Comparison of ENCODE assay signal across 8 mouse cellular contexts in the genomic region with DNA sequence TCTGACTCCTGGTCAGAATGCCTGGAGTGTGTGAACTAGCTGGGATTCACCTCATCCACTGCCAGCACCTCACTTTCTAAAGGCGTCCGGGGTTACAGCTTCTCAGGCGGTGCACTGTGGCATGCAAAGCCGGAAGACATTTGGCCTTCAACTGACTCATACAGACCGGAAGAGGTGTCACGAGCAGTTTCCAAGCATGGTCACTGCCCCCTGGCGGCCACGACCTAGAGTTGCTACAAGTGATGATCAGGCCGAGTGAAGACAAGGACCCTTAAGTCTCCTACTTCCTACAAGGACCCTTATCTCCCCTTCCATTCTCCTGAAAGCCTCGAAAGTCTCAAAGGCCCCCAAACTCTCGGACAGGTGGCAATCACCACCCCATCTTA. TPM values are rescaled to one million over a fixed set of nuclear protein-coding genes. Genes with fewer than 3 reads are reported as not detected.
DNase-seq lines count a peak whose midpoint lies in the region; ATAC-seq and TF ChIP-seq lines count a peak whose summit lies in the region.

No protein-coding gene starts in this region.

- H3K4me2 ChIP-seq in forebrain, embryonic 13.5 days, result peak overlapping the region; percentile 92
- peak overlapping the region; percentile 96 for H3K4me2 ChIP-seq in liver, embryonic 16.5 days (ENCODE audit: low read depth, low read length)
- peak overlapping the region; percentile 92 for H3K4me2 ChIP-seq in neural tube, embryonic 12.5 days (replicated peaks)

- H3K4me1 ChIP-seq in ES-Bruce4 (ENCODE audit: control insufficient read depth, insufficient read depth, low read length), result no peaks in the 10 kb centered on the region
- H3K4me1 ChIP-seq in forebrain, embryonic 13.5 days, result peaks cover 16% of the 10 kb centered on the region
- H3K4me1 ChIP-seq in liver, embryonic 16.5 days (ENCODE audit: control insufficient read depth, low read depth, low read length), result peaks cover 56% of the 10 kb centered on the region
- H3K4me1 ChIP-seq in neural tube, embryonic 12.5 days, result peaks cover 23% of the 10 kb centered on the region

- ATAC-seq in forebrain, embryonic 13.5 days, result peak; percentile 80
- peak; percentile 71 for ATAC-seq in liver, embryonic 16.5 days (ENCODE audit: low read depth)
- peak; percentile 71 for ATAC-seq in neural tube, embryonic 12.5 days (ENCODE audit: low FRiP score, low read depth)

- under 1% methylated on average over 11 of the region's 11 CpGs for WGBS in forebrain, embryonic 13.5 days
- WGBS in liver, embryonic 16.5 days (ENCODE audit: insufficient replicate concordance), result under 1% methylated on average over 11 of the region's 11 CpGs
- under 1% methylated on average over 11 of the region's 11 CpGs for WGBS in neural tube, embryonic 12.5 days

- TF ChIP-seq EP300 in ES-Bruce4 (IDR thresholded peaks at IDR 0.05; ENCODE audit: insufficient read depth, low read depth, low read length), result peak; percentile 25; the same call in 1 of the 2 replicates

- H3K27ac ChIP-seq in ES-Bruce4 (ENCODE audit: insufficient read depth, low read length), result peak overlapping the region; percentile 18
- H3K27ac ChIP-seq in forebrain, embryonic 13.5 days, result peak overlapping the region; percentile 86
- H3K27ac ChIP-seq in liver, embryonic 16.5 days (ENCODE audit: low read length), result peak overlapping the region; percentile 90
- H3K27ac ChIP-seq in neural tube, embryonic 12.5 days, result peak overlapping the region; percentile 85

- H3K9me3 ChIP-seq in ES-Bruce4 (replicated peaks; ENCODE audit: control insufficient read depth, insufficient read depth, low read length, poor library complexity, severe bottlenecking), result no peaks in the 10 kb centered on the region
- H3K9me3 ChIP-seq in forebrain, embryonic 13.5 days (replicated peaks), result no peaks in the 10 kb centered on the region
- H3K9me3 ChIP-seq in liver, embryonic 16.5 days (replicated peaks; ENCODE audit: control insufficient read depth, low read length), result no peaks in the 10 kb centered on the region
- H3K9me3 ChIP-seq in neural tube, embryonic 12.5 days, result no peaks in the 10 kb centered on the region

- H3K27me3 ChIP-seq in ES-Bruce4 (ENCODE audit: control insufficient read depth, insufficient read depth, low read length, poor library complexity, severe bottlenecking), result no peaks in the 10 kb centered on the region
- H3K27me3 ChIP-seq in forebrain, embryonic 13.5 days, result no peaks in the 10 kb centered on the region
- H3K27me3 ChIP-seq in liver, embryonic 16.5 days (ENCODE audit: control insufficient read depth, insufficient read depth, low read depth, low read length), result no peaks in the 10 kb centered on the region
- no peaks in the 10 kb centered on the region for H3K27me3 ChIP-seq in neural tube, embryonic 12.5 days (replicated peaks)

- intact Hi-C loops in heart, postnatal 10 days (cut with DNase I), result loop anchor here (2.0 kb wide), 2 partner anchors 60 to 188 kb away; partner anchors contain the start of gene Dnajc5

- peak; percentile 87 for DNase-seq in c-Kit-positive CD71-positive TER-119-negative erythroid progenitor cells, embryonic 14.5 days (ENCODE audit: low read depth)
- peak; percentile 89 to 91 for DNase-seq in heart, postnatal 10 days
- DNase-seq in kidney, postnatal 4 days, result peak; percentile 83 to 90
- DNase-seq in telencephalon, adult 2 months (ENCODE audit: low read depth, low spot score), result peak; percentile 81

- no peak for TF ChIP-seq POLR2A in ES-Bruce4 (IDR thresholded peaks at IDR 0.05; ENCODE audit: insufficient read depth, low read length)

- peak; percentile 92 for TF ChIP-seq CTCF in ES-Bruce4 (IDR thresholded peaks at IDR 0.05; ENCODE audit: low read depth, low read length)

- H3K9ac ChIP-seq in ES-Bruce4 (ENCODE audit: low read depth, poor library complexity, severe bottlenecking), result peak overlapping the region; percentile 54
- H3K9ac ChIP-seq in forebrain, embryonic 13.5 days, result peak overlapping the region; percentile 87
- H3K9ac ChIP-seq in liver, embryonic 16.5 days (ENCODE audit: low read depth, low read length), result peak overlapping the region; percentile 85
- H3K9ac ChIP-seq in neural tube, embryonic 12.5 days, result peak overlapping the region; percentile 86

- H3K36me3 ChIP-seq in ES-Bruce4 (ENCODE audit: control insufficient read depth, insufficient read depth, low read length, poor library complexity, severe bottlenecking), result no peaks in the 10 kb centered on the region
- H3K36me3 ChIP-seq in forebrain, embryonic 13.5 days (ENCODE audit: poor library complexity, severe bottlenecking), result peaks cover 27% of the 10 kb centered on the region
- H3K36me3 ChIP-seq in liver, embryonic 16.5 days (ENCODE audit: control insufficient read depth, insufficient read depth), result no peaks in the 10 kb centered on the region; the same call in 1 of the 2 replicates
- peaks cover 26% of the 10 kb centered on the region for H3K36me3 ChIP-seq in neural tube, embryonic 12.5 days

- H3K4me3 ChIP-seq in ES-Bruce4 (ENCODE audit: low read depth, low read length), result peak overlapping the region; percentile 84
- H3K4me3 ChIP-seq in forebrain, embryonic 13.5 days, result peak overlapping the region; percentile 71
- H3K4me3 ChIP-seq in liver, embryonic 16.5 days (ENCODE audit: low read depth, low read length), result peak overlapping the region; percentile 79
- H3K4me3 ChIP-seq in neural tube, embryonic 12.5 days, result peak overlapping the region; percentile 81

RNA-seq across cellular contexts. Expression of gene Uckl1, which starts 3.7 kb away (rescaled TPM):
- 37.1 and 37.5 TPM in 2 replicates for polyA plus RNA-seq in ES-Bruce4 (2011; ENCODE audit: insufficient read depth, insufficient read length, low read depth, missing spikeins)
- 54.6 and 58.1 TPM in 2 replicates for polyA plus RNA-seq in forebrain, embryonic 13.5 days (2015; fragmentation: Nextera tagmentation; extraction: Ambion mirVana)
- 10 to 100 TPM; 43.3 to 47.1 TPM for total RNA-seq in heart, postnatal 10 days (2021)
- 21.0 and 23.6 TPM in 2 replicates for polyA plus RNA-seq in liver, embryonic 16.5 days (2015; fragmentation: Nextera tagmentation; extraction: Ambion mirVana)
- polyA plus RNA-seq in neural tube, embryonic 12.5 days (2016; fragmentation: Nextera tagmentation; extraction: Ambion mirVana), result 59.9 and 65.9 TPM in 2 replicates

RNA-seq across cellular contexts. Expression of gene Prpf6, which starts 10.7 kb away (rescaled TPM):
- 80.1 and 80.4 TPM in 2 replicates for polyA plus RNA-seq in ES-Bruce4 (2011; ENCODE audit: insufficient read depth, insufficient read length, low read depth, missing spikeins)
- polyA plus RNA-seq in forebrain, embryonic 13.5 days (2015; fragmentation: Nextera tagmentation; extraction: Ambion mirVana), result 67.9 and 74.9 TPM in 2 replicates
- total RNA-seq in heart, postnatal 10 days (2021), result 10 to 100 TPM; 37.0 to 41.1 TPM
- polyA plus RNA-seq in liver, embryonic 16.5 days (2015; fragmentation: Nextera tagmentation; extraction: Ambion mirVana), result 24.2 and 25.0 TPM in 2 replicates
- polyA plus RNA-seq in neural tube, embryonic 12.5 days (2016; fragmentation: Nextera tagmentation; extraction: Ambion mirVana), result 72.9 and 78.0 TPM in 2 replicates

RNA-seq across cellular contexts. Expression of gene Zfp512b, which starts 11.6 kb away (rescaled TPM):
- 14.6 and 14.7 TPM in 2 replicates for polyA plus RNA-seq in ES-Bruce4 (2011; ENCODE audit: insufficient read depth, insufficient read length, low read depth, missing spikeins)
- polyA plus RNA-seq in forebrain, embryonic 13.5 days (2015; fragmentation: Nextera tagmentation; extraction: Ambion mirVana), result 49.7 and 56.4 TPM in 2 replicates
- 10 to 100 TPM; 31.2 to 39.5 TPM for total RNA-seq in heart, postnatal 10 days (2021)
- 6.2 and 7.6 TPM in 2 replicates for polyA plus RNA-seq in liver, embryonic 16.5 days (2015; fragmentation: Nextera tagmentation; extraction: Ambion mirVana)
- polyA plus RNA-seq in neural tube, embryonic 12.5 days (2016; fragmentation: Nextera tagmentation; extraction: Ambion mirVana), result 86.5 and 89.6 TPM in 2 replicates

RNA-seq across cellular contexts. Expression of gene Samd10, which starts 18.0 kb away (rescaled TPM):
- polyA plus RNA-seq in ES-Bruce4 (2011; ENCODE audit: insufficient read depth, insufficient read length, low read depth, missing spikeins), result 12.5 and 14.7 TPM in 2 replicates
- 88.7 and 105 TPM in 2 replicates for polyA plus RNA-seq in forebrain, embryonic 13.5 days (2015; fragmentation: Nextera tagmentation; extraction: Ambion mirVana)
- total RNA-seq in heart, postnatal 10 days (2021), result 1 to 10 TPM; 2.7 to 3.2 TPM
- 1.7 and 2.3 TPM in 2 replicates for polyA plus RNA-seq in liver, embryonic 16.5 days (2015; fragmentation: Nextera tagmentation; extraction: Ambion mirVana)
- polyA plus RNA-seq in neural tube, embryonic 12.5 days (2016; fragmentation: Nextera tagmentation; extraction: Ambion mirVana), result 107 and 112 TPM in 2 replicates

Comparison
In these comparisons a context has a peak if more than half of its experiments do, and no peak if none do; other contexts are left out.
1. Peak in every context shown above with its lines: DNase-seq, ATAC-seq, H3K4me3 ChIP-seq and H3K27ac ChIP-seq.
2. H3K27ac ChIP-seq: peak in every context shown above with its lines; median percentile 90 in liver, embryonic 16.5 days; 86 in forebrain, embryonic 13.5 days; 85 in neural tube, embryonic 12.5 days; 18 in ES-Bruce4.